Mouse (Mus musculus): ENCODE data around the gene Irs2.

- TF ChIP-seq POLR2A (IDR thresholded peaks at IDR 0.05; ENCODE audit: extremely low read depth, insufficient read depth, low read length) = no peak
- TF ChIP-seq CTCF (IDR thresholded peaks at IDR 0.05; ENCODE audit: low read depth, low read length) = no peak
These were observed 12.8 kb upstream of the Irs2 start for GRCm38 (mm10) chr8:11020949-11021572.
